Mouse (Mus musculus) heart, adult 2 months (tissue): ENCODE data around the gene Prdm16. TPM values are rescaled to one million over a fixed set of nuclear protein-coding genes. Genes with fewer than 3 reads are reported as not detected.

Source experiments
- DNase-seq, 2 experiments: peaks; one replicate each; pipeline ENCODE4 v3.0.0; 2021
- H3K27ac ChIP-seq: fragments of 200-600 bp; 2 replicates; pipeline ENCODE4 v1.8.1; 2022
- H3K27me3 ChIP-seq: fragments of 200-500 bp; 2 replicates; pipeline ENCODE4 v1.6.1; 2012; ENCODE audit warnings: mild to moderate bottlenecking, low read length, inconsistent platforms, mixed read lengths; ENCODE audit not compliant: control insufficient read depth, insufficient read depth
- H3K36me3 ChIP-seq: fragments of 200-500 bp; 2 replicates; pipeline ENCODE4 v1.6.1; 2012; ENCODE audit warnings: low read length, inconsistent platforms; ENCODE audit not compliant: control insufficient read depth, insufficient read depth
- H3K4me1 ChIP-seq: fragments of 200-500 bp; 2 replicates; pipeline ENCODE4 v1.6.1; 2011; ENCODE audit warnings: low read length; ENCODE audit not compliant: control insufficient read depth, insufficient read depth
- H3K4me3 ChIP-seq: fragments of 200-600 bp; 2 replicates; pipeline ENCODE4 v1.8.1; 2022
- H3K79me2 ChIP-seq: fragments of 200-500 bp; replicated peaks from 2 replicates; pipeline ENCODE4 v1.6.1; 2012; ENCODE audit warnings: mild to moderate bottlenecking, inconsistent platforms, low read length, moderate library complexity, mixed read lengths; ENCODE audit not compliant: control insufficient read depth, insufficient read depth
- H3K9ac ChIP-seq: fragments of 200-500 bp; 2 replicates; pipeline ENCODE4 v1.6.1; 2012; ENCODE audit warnings: low read depth, mild to moderate bottlenecking, control low read depth, inconsistent platforms, low read length, mixed read lengths
- CTCF ChIP-seq: fragments of 200-600 bp; IDR thresholded peaks from 2 replicates; pipeline ENCODE4 v1.8.1; 2022; ENCODE audit warnings: antibody characterized with exemption, mild to moderate bottlenecking, moderate library complexity
- EP300 ChIP-seq: fragments of 200-500 bp; IDR thresholded peaks from 2 replicates; pipeline ENCODE4 v1.6.1; 2011; ENCODE audit warnings: low read depth, low read length, control low read depth; ENCODE audit not compliant: insufficient read depth
- POLR2A ChIP-seq: fragments of 200-500 bp; IDR thresholded peaks from 2 replicates; pipeline ENCODE4 v1.6.1; 2011; ENCODE audit warnings: mild to moderate bottlenecking, low read depth, low read length, control low read depth; ENCODE audit not compliant: insufficient read depth
- WGBS: fragments of 180-500 bp; shearing (Covaris S2); methylation state at CpG from one replicate; pipeline ENCODE4 v1.1.7; 2018; 5-methylcytosine and 5-hydroxymethylcytosine counted together
- intact Hi-C: fragments of 180-260 bp; cut with DNase I; formaldehyde crosslinking; loops from one replicate; pipeline ENCODE4 v1.15.1; 2025
- polyA plus RNA-seq: library from polyadenylated mRNA; depleted of rRNA; stranded (reverse); fragments of >200 nt; gene quantifications from 2 replicates; pipeline ENCODE4 v1.2.3, GENCODE M21; 2012
- total RNA-seq, 2 experiments: library from RNA; stranded (reverse); gene quantifications; 2 replicates each; pipeline ENCODE4 v1.2.3; 2021

Gene Prdm16
- total and polyA plus RNA-seq, 3 experiments: 7.6 to 18.1 (median 16.8) TPM

- H3K9ac ChIP-seq: no peak overlapping the region
- no peak for TF ChIP-seq POLR2A
- TF ChIP-seq EP300: no peak
- no peak for TF ChIP-seq CTCF
- no peaks in the 10 kb centered on the region for H3K79me2 ChIP-seq
- H3K27ac ChIP-seq: no peak overlapping the region
- peaks cover 7% of the 10 kb centered on the region; the same call in 1 of the 2 replicates for H3K4me1 ChIP-seq
- 59% methylated on average over 6 of the region's 6 CpGs for WGBS
- peak in 1 of 2 experiments; percentile 37 for DNase-seq
- intact Hi-C loops: no loop called here
- no peak overlapping the region for H3K4me3 ChIP-seq
- no peaks in the 10 kb centered on the region for H3K36me3 ChIP-seq
- H3K27me3 ChIP-seq: no peaks in the 10 kb centered on the region
These were observed 73.5 kb downstream of the Prdm16 start for GRCm38 (mm10) chr4:154563201-154563600.

- H3K36me3 ChIP-seq: no peaks in the 10 kb centered on the region
- no peak overlapping the region for H3K27ac ChIP-seq
- WGBS: 75% methylated on average over 5 of the region's 5 CpGs
- intact Hi-C loops: no loop called here
- no peaks in the 10 kb centered on the region for H3K79me2 ChIP-seq
- H3K27me3 ChIP-seq: no peaks in the 10 kb centered on the region
- no peak overlapping the region for H3K9ac ChIP-seq
- no peak overlapping the region for H3K4me3 ChIP-seq
- TF ChIP-seq POLR2A (no peak), EP300 (no peak), CTCF (no peak)
- DNase-seq: no peak
- H3K4me1 ChIP-seq: peaks cover under 1% of the 10 kb centered on the region; the same call in 1 of the 2 replicates
These were observed 78.6 kb downstream of the Prdm16 start for GRCm38 (mm10) chr4:154558041-154558440.

GRCm38 (mm10) chr4:154557168-154557567 is 79.5 kb downstream of the Prdm16 start:
- Histone ChIP-seq H3K4me3 (no peak overlapping the region), H3K36me3 (no peaks in the 10 kb centered on the region), H3K27ac (no peak overlapping the region), H3K9ac (no peak overlapping the region), H3K79me2 (no peaks in the 10 kb centered on the region), H3K27me3 (no peaks in the 10 kb centered on the region), H3K4me1 (no peaks in the 10 kb centered on the region; the same call in 1 of the 2 replicates)
- intact Hi-C loops: no loop called here
- TF ChIP-seq EP300 (no peak), POLR2A (no peak)
- WGBS: 64% methylated on average over 11 of the region's 11 CpGs
- no peak for DNase-seq

DNA sequence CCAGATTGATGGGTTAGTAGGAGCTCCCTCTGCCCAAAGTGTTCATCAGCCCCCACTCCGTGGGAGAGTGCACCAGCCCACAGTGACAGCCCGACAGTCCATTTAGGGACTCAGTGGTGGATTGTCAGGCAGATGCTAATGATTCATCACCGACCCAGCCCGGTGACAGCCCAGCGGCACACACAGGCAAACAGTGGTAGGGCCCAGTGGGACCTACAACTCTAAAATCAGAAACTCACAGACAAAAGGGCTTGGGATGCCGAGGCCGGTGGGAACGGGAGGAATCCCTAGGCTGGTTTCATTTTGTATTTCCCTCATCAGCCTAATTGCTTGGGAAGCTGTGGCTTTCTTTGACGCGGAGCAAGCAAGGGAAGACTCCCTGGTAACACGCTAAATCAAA is 80.3 kb downstream of the Prdm16 start:
- Histone ChIP-seq H3K9ac (no peak overlapping the region), H3K27me3 (no peaks in the 10 kb centered on the region), H3K4me1 (no peaks in the 10 kb centered on the region; the same call in 1 of the 2 replicates), H3K79me2 (no peaks in the 10 kb centered on the region), H3K27ac (no peak overlapping the region), H3K4me3 (no peak overlapping the region), H3K36me3 (no peaks in the 10 kb centered on the region)
- TF ChIP-seq EP300: no peak
- TF ChIP-seq CTCF: no peak
- no peak for TF ChIP-seq POLR2A
- DNase-seq: no peak
- 75% methylated on average over 11 of the region's 11 CpGs for WGBS
- intact Hi-C loops: no loop called here

DNA sequence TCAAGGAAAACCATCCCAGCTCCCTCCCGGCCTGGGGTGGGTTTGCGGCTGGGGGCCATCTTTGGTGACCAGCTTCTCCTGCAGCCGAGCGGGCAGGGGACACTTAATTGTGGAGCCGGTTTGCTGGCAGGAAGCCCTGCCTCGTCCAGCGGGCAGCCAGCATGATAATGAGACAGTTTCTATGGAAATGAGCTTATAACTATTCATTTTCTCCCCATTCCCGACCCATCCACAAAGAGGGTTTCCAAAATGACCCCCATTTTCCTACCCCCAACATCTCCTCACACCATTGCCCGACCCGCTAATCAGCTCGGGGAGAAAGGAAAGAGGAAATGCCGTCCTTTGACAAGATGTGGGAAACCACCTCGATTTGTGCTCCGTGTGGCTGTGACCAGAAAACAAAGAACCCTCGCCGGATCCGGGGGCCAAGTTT is 86.7 kb downstream of the Prdm16 start:
- no peaks in the 10 kb centered on the region for H3K79me2 ChIP-seq
- 20% methylated on average over 17 of the region's 17 CpGs for WGBS
- no peaks in the 10 kb centered on the region; the same call in 1 of the 2 replicates for H3K4me1 ChIP-seq
- H3K9ac ChIP-seq: no peak overlapping the region
- H3K27ac ChIP-seq: no peak overlapping the region; the same call in 1 of the 2 replicates
- intact Hi-C loops: no loop called here
- H3K27me3 ChIP-seq: no peaks in the 10 kb centered on the region
- TF ChIP-seq CTCF (no peak), EP300 (no peak), POLR2A (no peak)
- H3K4me3 ChIP-seq: no peak overlapping the region; the same call in 1 of the 2 replicates
- H3K36me3 ChIP-seq: no peaks in the 10 kb centered on the region
- DNase-seq: peak in 1 of 2 experiments; percentile 39

DNA sequence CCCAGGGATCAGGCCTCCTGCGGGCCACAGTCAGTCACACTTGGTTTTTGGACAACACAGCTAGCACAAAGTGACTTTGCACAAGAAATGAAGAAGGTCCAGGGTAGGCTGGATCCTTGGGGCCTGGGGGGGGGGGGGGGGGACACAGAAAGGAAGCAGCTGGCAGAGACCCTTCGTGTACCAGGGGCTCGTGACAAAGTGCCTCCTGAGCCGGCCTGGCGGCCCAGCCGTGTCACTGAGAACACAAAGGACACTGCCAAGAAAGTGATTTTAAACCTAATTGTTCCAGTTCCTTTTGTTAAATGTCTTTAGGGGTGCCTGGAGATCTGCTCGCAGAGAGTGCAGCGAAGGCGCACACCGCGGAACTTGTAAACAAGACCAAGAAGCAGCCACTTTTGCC is 87.2 kb downstream of the Prdm16 start:
- intact Hi-C loops: no loop called here
- no peaks in the 10 kb centered on the region; the same call in 1 of the 2 replicates for H3K4me1 ChIP-seq
- no peak for DNase-seq
- no peaks in the 10 kb centered on the region for H3K27me3 ChIP-seq
- H3K4me3 ChIP-seq: no peak overlapping the region
- H3K79me2 ChIP-seq: no peaks in the 10 kb centered on the region
- WGBS: 74% methylated on average over 11 of the region's 11 CpGs
- H3K9ac ChIP-seq: no peak overlapping the region
- no peak for TF ChIP-seq CTCF
- TF ChIP-seq EP300: no peak
- no peak for TF ChIP-seq POLR2A
- H3K27ac ChIP-seq: no peak overlapping the region
- no peaks in the 10 kb centered on the region for H3K36me3 ChIP-seq
